Mouse (Mus musculus): Measurements from ENCODE around the gene Ccndbp1. TPM values are rescaled to one million over a fixed set of nuclear protein-coding genes. Genes with fewer than 3 reads are reported as not detected.
"Not testable (repeated sequence)": the region's sequence is repeated elsewhere in the genome, so short reads cannot be mapped to it uniquely, and the experiment has no call there.

Gene Ccndbp1
- total and polyA plus RNA-seq, 2 experiments from 2014 or later, result 34.0 to 42.4 TPM

- H3K27ac ChIP-seq (ENCODE audit: low read depth), result no peak overlapping the region
- peaks cover 8% of the 10 kb centered on the region for H3K4me1 ChIP-seq (ENCODE audit: control insufficient read depth, insufficient read depth)
- no peak overlapping the region for H3K4me2 ChIP-seq (ENCODE audit: low read depth, low read length)
- H3K27me3 ChIP-seq (ENCODE audit: control insufficient read depth, insufficient read depth, low read length), result no peaks in the 10 kb centered on the region
- no peak for TF ChIP-seq CTCF (IDR thresholded peaks at IDR 0.05; ENCODE audit: low read depth)
- TF ChIP-seq EP300 (IDR thresholded peaks at IDR 0.05; ENCODE audit: low read depth), result no peak
- H3K9me3 ChIP-seq (replicated peaks; ENCODE audit: control insufficient read depth, low read length), result no peaks in the 10 kb centered on the region
- H3K36me3 ChIP-seq (replicated peaks; ENCODE audit: control insufficient read depth, insufficient read depth, low read length), result peaks cover 13% of the 10 kb centered on the region; the same call in 1 of the 2 replicates
- 92% methylated on average over 3 of the region's 3 CpGs for WGBS
- no peak overlapping the region for H3K4me3 ChIP-seq (ENCODE audit: low read depth, low read length)
- no peak overlapping the region for H3K9ac ChIP-seq (replicated peaks; ENCODE audit: low read depth, low read length)
- DNase-seq (ENCODE audit: low spot score), result no peak
- no peak for ATAC-seq (ENCODE audit: insufficient read depth, low read depth)
These were observed 42.7 kb upstream of the Ccndbp1 start for GRCm38 (mm10) chr2:120965486-120965885.

DNA sequence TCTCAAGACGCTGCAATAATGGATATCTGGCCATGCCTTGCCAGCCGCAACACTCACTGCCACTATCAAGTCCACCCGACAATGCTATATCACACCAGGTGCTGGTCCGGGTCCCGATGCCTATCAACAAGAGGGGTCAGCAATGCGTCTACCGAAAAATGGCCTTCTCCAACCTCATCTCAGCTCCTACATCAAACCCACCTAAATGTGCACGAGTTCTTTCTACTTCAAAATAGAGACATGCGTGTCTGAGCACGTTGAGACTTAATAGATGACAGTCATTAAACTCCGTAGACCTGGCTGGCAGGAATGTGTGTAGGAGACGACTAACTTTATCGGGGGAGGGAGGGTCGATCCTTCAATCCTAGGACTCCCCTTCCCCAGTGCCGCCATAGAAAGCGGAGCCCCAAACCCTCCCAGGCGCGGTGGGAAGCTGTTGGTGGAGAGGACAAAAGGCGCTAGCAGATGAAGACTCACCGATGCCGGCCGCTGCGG lies 38.1 kb upstream of the Ccndbp1 start:
- Histone ChIP-seq H3K4me1 (ENCODE audit: control insufficient read depth, insufficient read depth) (peaks cover 8% of the 10 kb centered on the region), H3K4me2 (ENCODE audit: low read depth, low read length) (peak overlapping the region; percentile 69), H3K27ac (ENCODE audit: low read depth) (peak overlapping the region; percentile 80), H3K36me3 (replicated peaks; ENCODE audit: control insufficient read depth, insufficient read depth, low read length) (peaks cover 4% of the 10 kb centered on the region; the same call in 1 of the 2 replicates), H3K9me3 (replicated peaks; ENCODE audit: control insufficient read depth, low read length) (no peaks in the 10 kb centered on the region), H3K27me3 (ENCODE audit: control insufficient read depth, insufficient read depth, low read length) (no peaks in the 10 kb centered on the region), H3K9ac (replicated peaks; ENCODE audit: low read depth, low read length) (peak overlapping the region; percentile 78), H3K4me3 (ENCODE audit: low read depth, low read length) (peak overlapping the region; percentile 79)
- ATAC-seq (ENCODE audit: insufficient read depth, low read depth) (peak; percentile 31; the same call in 1 of the 2 replicates), DNase-seq (ENCODE audit: low spot score) (peak; percentile 17)
- TF ChIP-seq EP300 (IDR thresholded peaks at IDR 0.05; ENCODE audit: low read depth), result no peak
- no peak for TF ChIP-seq CTCF (IDR thresholded peaks at IDR 0.05; ENCODE audit: low read depth)
- WGBS, result under 1% methylated on average over 23 of the region's 23 CpGs

DNA sequence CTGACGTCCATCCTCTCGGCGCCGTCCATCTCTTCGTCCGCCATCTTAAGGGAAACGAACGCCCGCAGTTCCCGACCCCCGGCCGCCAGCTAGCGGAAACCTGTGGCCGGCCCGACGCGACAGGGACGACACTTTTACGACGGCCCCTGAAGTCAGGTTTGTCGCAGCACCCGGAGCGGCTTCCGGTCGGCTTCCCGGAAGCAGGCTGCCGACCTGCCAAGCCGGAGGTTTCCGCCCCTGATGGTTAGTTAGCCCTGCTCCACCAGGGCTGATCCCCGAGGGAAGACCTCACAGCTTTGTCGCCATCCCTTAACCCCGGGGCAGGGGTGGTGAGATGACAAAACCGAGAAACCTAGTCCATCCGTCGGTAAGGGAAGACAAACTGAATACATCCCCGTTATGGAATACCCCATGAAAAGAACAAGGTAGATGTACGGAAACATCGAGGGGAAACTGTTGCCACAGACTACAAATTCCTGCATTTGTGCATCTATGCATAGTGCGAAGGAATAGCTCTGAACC lies 37.6 kb upstream of the Ccndbp1 start, which contains the start of gene Ubr1:
TSS of gene Ubr1 (minus strand) at position 157 of the 522 bp plus-strand sequence.
- under 1% methylated on average over 39 of the region's 39 CpGs for WGBS
- Histone ChIP-seq H3K4me1 (ENCODE audit: control insufficient read depth, insufficient read depth) (peaks cover 8% of the 10 kb centered on the region), H3K36me3 (replicated peaks; ENCODE audit: control insufficient read depth, insufficient read depth, low read length) (peaks cover 4% of the 10 kb centered on the region; the same call in 1 of the 2 replicates), H3K27me3 (ENCODE audit: control insufficient read depth, insufficient read depth, low read length) (no peaks in the 10 kb centered on the region), H3K4me2 (ENCODE audit: low read depth, low read length) (peak within 1 kb of the TSS; percentile 69), H3K9me3 (replicated peaks; ENCODE audit: control insufficient read depth, low read length) (no peaks in the 10 kb centered on the region), H3K4me3 (ENCODE audit: low read depth, low read length) (peak within 1 kb of the TSS; percentile 79), H3K27ac (ENCODE audit: low read depth) (peak within 1 kb of the TSS; percentile 80), H3K9ac (replicated peaks; ENCODE audit: low read depth, low read length) (peak within 1 kb of the TSS; percentile 78)
- peak; percentile 93 for ATAC-seq (ENCODE audit: insufficient read depth, low read depth)
- peak; percentile 81 for DNase-seq (ENCODE audit: low spot score)
- no peak for TF ChIP-seq CTCF (IDR thresholded peaks at IDR 0.05; ENCODE audit: low read depth)
- TF ChIP-seq EP300 (IDR thresholded peaks at IDR 0.05; ENCODE audit: low read depth), result 0 out of 2 replicates have a peak, but pooled peaks have one; percentile 46

- no peak overlapping the region for H3K4me2 ChIP-seq (ENCODE audit: low read depth, low read length)
- H3K27ac ChIP-seq (ENCODE audit: low read depth), result no peak overlapping the region
- DNase-seq (ENCODE audit: low spot score) (no peak), ATAC-seq (ENCODE audit: insufficient read depth, low read depth) (no peak)
- 90% methylated on average over 4 of the region's 4 CpGs for WGBS
- H3K27me3 ChIP-seq (ENCODE audit: control insufficient read depth, insufficient read depth, low read length), result no peaks in the 10 kb centered on the region
- H3K4me3 ChIP-seq (ENCODE audit: low read depth, low read length), result no peak overlapping the region
- no peak overlapping the region for H3K9ac ChIP-seq (replicated peaks; ENCODE audit: low read depth, low read length)
- H3K9me3 ChIP-seq (replicated peaks; ENCODE audit: control insufficient read depth, low read length), result no peaks in the 10 kb centered on the region
- TF ChIP-seq CTCF (IDR thresholded peaks at IDR 0.05; ENCODE audit: low read depth) (no peak), EP300 (IDR thresholded peaks at IDR 0.05; ENCODE audit: low read depth) (no peak)
- H3K36me3 ChIP-seq (replicated peaks; ENCODE audit: control insufficient read depth, insufficient read depth, low read length), result peaks cover 4% of the 10 kb centered on the region; the same call in 1 of the 2 replicates
- H3K4me1 ChIP-seq (ENCODE audit: control insufficient read depth, insufficient read depth), result peaks cover 8% of the 10 kb centered on the region
These were observed 36.4 kb upstream of the Ccndbp1 start for GRCm38 (mm10) chr2:120971766-120972165.

- H3K27ac ChIP-seq (ENCODE audit: low read depth); H3K4me3 ChIP-seq (ENCODE audit: low read depth, low read length); H3K9me3 ChIP-seq (replicated peaks; ENCODE audit: control insufficient read depth, low read length); H3K4me2 ChIP-seq (ENCODE audit: low read depth, low read length); H3K27me3 ChIP-seq (ENCODE audit: control insufficient read depth, insufficient read depth, low read length); H3K36me3 ChIP-seq (replicated peaks; ENCODE audit: control insufficient read depth, insufficient read depth, low read length); H3K4me1 ChIP-seq (ENCODE audit: control insufficient read depth, insufficient read depth); H3K9ac ChIP-seq (replicated peaks; ENCODE audit: low read depth, low read length); ATAC-seq (ENCODE audit: insufficient read depth, low read depth); DNase-seq (ENCODE audit: low spot score): not testable (repeated sequence)
- WGBS, result 94% methylated on average over 8 of the region's 8 CpGs
These were observed 35.9 kb upstream of the Ccndbp1 start for GRCm38 (mm10) chr2:120972257-120972656.

DNA sequence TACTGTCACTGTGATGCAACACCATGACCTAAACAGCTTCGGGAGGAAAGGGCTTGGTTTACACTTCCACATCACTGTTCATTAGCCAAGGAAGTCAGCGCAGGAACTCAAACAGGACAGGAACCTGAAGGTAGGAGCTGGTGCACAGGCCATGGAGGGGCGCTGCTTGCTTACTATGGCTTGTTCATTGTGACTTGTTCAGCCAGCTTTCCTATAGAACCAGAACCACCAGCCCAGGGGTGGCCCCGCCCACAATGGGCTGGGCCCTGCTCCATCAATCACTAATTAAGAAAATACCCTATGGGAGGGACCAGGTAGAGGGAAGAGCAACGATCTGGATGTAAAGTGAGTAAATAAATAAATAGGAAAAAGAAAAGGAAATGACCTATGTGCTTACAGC lies 35.2 kb upstream of the Ccndbp1 start:
- Histone ChIP-seq H3K27me3 (ENCODE audit: control insufficient read depth, insufficient read depth, low read length) (no peaks in the 10 kb centered on the region), H3K4me3 (ENCODE audit: low read depth, low read length) (no peak overlapping the region), H3K9ac (replicated peaks; ENCODE audit: low read depth, low read length) (no peak overlapping the region), H3K27ac (ENCODE audit: low read depth) (no peak overlapping the region), H3K4me2 (ENCODE audit: low read depth, low read length) (no peak overlapping the region), H3K36me3 (replicated peaks; ENCODE audit: control insufficient read depth, insufficient read depth, low read length) (no peaks in the 10 kb centered on the region), H3K9me3 (replicated peaks; ENCODE audit: control insufficient read depth, low read length) (no peaks in the 10 kb centered on the region), H3K4me1 (ENCODE audit: control insufficient read depth, insufficient read depth) (peaks cover 8% of the 10 kb centered on the region)
- ATAC-seq (ENCODE audit: insufficient read depth, low read depth) (no peak), DNase-seq (ENCODE audit: low spot score) (no peak)
- WGBS, result 21% methylated on average over 5 of the region's 5 CpGs
- no peak for TF ChIP-seq EP300 (IDR thresholded peaks at IDR 0.05; ENCODE audit: low read depth)
- no peak; the same call in 1 of the 2 replicates for TF ChIP-seq CTCF (IDR thresholded peaks at IDR 0.05; ENCODE audit: low read depth)

Measured in heart, postnatal 0 days (tissue).